Mouse (Mus musculus) heart, postnatal 4 days (tissue): ENCODE data around the gene Zgpat. TPM values are rescaled to one million over a fixed set of nuclear protein-coding genes. Genes with fewer than 3 reads are reported as not detected.

Experiments used
- DNase-seq: peaks from one replicate; pipeline ENCODE4 v3.0.0; 2021
- total RNA-seq, 2 experiments: library from RNA; stranded (reverse); gene quantifications; 2 replicates each; pipeline ENCODE4 v1.2.3; 2021

Zgpat gene
- total RNA-seq: 10 to 100 TPM; 20.7 to 22.8 TPM

GRCm38 (mm10) chr2:181364860-181365596, at the start of gene Zgpat, which contains the start of gene Arfrp1:
Gene Zgpat, plus strand, starts transcription at chr2:181364928.
Gene Arfrp1, minus strand, starts transcription at chr2:181365404.
- DNase-seq: peak; percentile 90

- DNase-seq: peak; percentile 88
Measured at GRCm38 (mm10) chr2:181319248-181320102, 45.3 kb upstream of the Zgpat start, which contains the start of gene Rtel1. Gene Rtel1, plus strand, starts transcription at chr2:181319739.

- DNase-seq: no peak
Measured at GRCm38 (mm10) chr2:181320103-181320499, 44.6 kb upstream of the Zgpat start.

- DNase-seq: no peak
Measured at GRCm38 (mm10) chr2:181322136-181322535, 42.6 kb upstream of the Zgpat start.

GRCm38 (mm10) chr2:181326098-181326497, 38.6 kb upstream of the Zgpat start:
- no peak for DNase-seq

GRCm38 (mm10) chr2:181332542-181332941, 32.2 kb upstream of the Zgpat start:
- no peak for DNase-seq

GRCm38 (mm10) chr2:181334023-181334422, 30.7 kb upstream of the Zgpat start:
- peak; percentile 75 for DNase-seq

- DNase-seq: no peak
Measured at GRCm38 (mm10) chr2:181340426-181340825, 24.3 kb upstream of the Zgpat start.

GRCm38 (mm10) chr2:181342766-181343165, 22.0 kb upstream of the Zgpat start:
- DNase-seq: peak; percentile 74

- DNase-seq: no peak
Measured at GRCm38 (mm10) chr2:181356780-181357179, 7.9 kb upstream of the Zgpat start.

GRCm38 (mm10) chr2:181363946-181364345, 782 bp upstream of the Zgpat start:
- no peak for DNase-seq

GRCm38 (mm10) chr2:181364487-181364859, 255 bp upstream of the Zgpat start:
- DNase-seq: no peak

GRCm38 (mm10) chr2:181365655-181366075, 937 bp downstream of the Zgpat start:
- peak; percentile 38 for DNase-seq

- no peak for DNase-seq
Measured at GRCm38 (mm10) chr2:181370001-181370400, 5.3 kb downstream of the Zgpat start.

- no peak for DNase-seq
Measured at GRCm38 (mm10) chr2:181375787-181376186, 11.1 kb downstream of the Zgpat start.

GRCm38 (mm10) chr2:181377230-181377629, 12.5 kb downstream of the Zgpat start:
- DNase-seq: no peak

GRCm38 (mm10) chr2:181378701-181379100, 14.0 kb downstream of the Zgpat start:
- no peak for DNase-seq

GRCm38 (mm10) chr2:181379778-181380177, 15.1 kb downstream of the Zgpat start, which contains the start of gene Lime1:
Gene Lime1, plus strand, starts transcription at chr2:181380078.
- DNase-seq: no peak

GRCm38 (mm10) chr2:181380251-181380650, 15.5 kb downstream of the Zgpat start:
- DNase-seq: no peak

GRCm38 (mm10) chr2:181381107-181381506, 16.4 kb downstream of the Zgpat start:
- no peak for DNase-seq

- DNase-seq: no peak
Measured at GRCm38 (mm10) chr2:181381631-181382306, 17.0 kb downstream of the Zgpat start.

- no peak for DNase-seq
Measured at GRCm38 (mm10) chr2:181384463-181384862, 19.7 kb downstream of the Zgpat start.

- DNase-seq: peak; percentile 82
Measured at GRCm38 (mm10) chr2:181384919-181385391, 20.2 kb downstream of the Zgpat start.
